Mouse (Mus musculus): Measurements from ENCODE around the gene Gm28035. TPM values are rescaled to one million over a fixed set of nuclear protein-coding genes. Genes with fewer than 3 reads are reported as not detected.

Gm28035 gene
- total RNA-seq, 2 experiments from 2014 or later, result 1.3 to 2.7 TPM

GRCm38 (mm10) chr2:30285416-30286181, 45.2 kb downstream of the Gm28035 start:
- intact Hi-C loops (cut with DNase I), result loop anchor here (5.0 kb wide), 1 partner anchor 158 kb away; no protein-coding TSS in a partner anchor
- DNase-seq, result no peak

- intact Hi-C loops (cut with DNase I), result loop anchor here (5.0 kb wide), 1 partner anchor 159 kb away; no protein-coding TSS in a partner anchor
- DNase-seq, result peak; percentile 97 to 99
Measured at GRCm38 (mm10) chr2:30286192-30287026, 46.0 kb downstream of the Gm28035 start, which contains the start of the genes Dolk and Nup188. Gene Dolk (minus strand): TSS chr2:30286334. Gene Nup188 (plus strand): TSS chr2:30286397.

- DNase-seq, result peak in 1 of 2 experiments; percentile 11
- intact Hi-C loops (cut with DNase I), result loop anchor here (5.0 kb wide), 1 partner anchor 160 kb away; no protein-coding TSS in a partner anchor
Measured at GRCm38 (mm10) chr2:30287027-30287373, 46.6 kb downstream of the Gm28035 start.

GRCm38 (mm10) chr2:30299525-30299924, 59.2 kb downstream of the Gm28035 start:
- intact Hi-C loops (cut with DNase I), result no loop called here
- DNase-seq, result peak; percentile 10 to 23

GRCm38 (mm10) chr2:30299966-30300365, 59.6 kb downstream of the Gm28035 start:
- intact Hi-C loops (cut with DNase I), result no loop called here

GRCm38 (mm10) chr2:30306087-30306486, 65.7 kb downstream of the Gm28035 start:
- intact Hi-C loops (cut with DNase I), result no loop called here
- no peak for DNase-seq

More at GRCm38 (mm10) chr2:30299966-30300365, 59.6 kb downstream of the Gm28035 start:
- DNase-seq, result no peak

- no peak for DNase-seq
- intact Hi-C loops (cut with DNase I), result no loop called here
Measured at GRCm38 (mm10) chr2:30309351-30309750, 69.0 kb downstream of the Gm28035 start.

- intact Hi-C loops (cut with DNase I), result no loop called here
- no peak for DNase-seq
Measured at GRCm38 (mm10) chr2:30311481-30311880, 71.1 kb downstream of the Gm28035 start.

GRCm38 (mm10) chr2:30316136-30316535, 75.8 kb downstream of the Gm28035 start:
- intact Hi-C loops (cut with DNase I), result no loop called here
- DNase-seq, result no peak

GRCm38 (mm10) chr2:30316955-30317354, 76.6 kb downstream of the Gm28035 start:
- DNase-seq, result no peak
- intact Hi-C loops (cut with DNase I), result no loop called here

GRCm38 (mm10) chr2:30319260-30319659, 78.9 kb downstream of the Gm28035 start:
- intact Hi-C loops (cut with DNase I), result no loop called here
- no peak for DNase-seq

GRCm38 (mm10) chr2:30323111-30323510, 82.7 kb downstream of the Gm28035 start:
- intact Hi-C loops (cut with DNase I), result no loop called here
- DNase-seq, result no peak

GRCm38 (mm10) chr2:30325296-30325695, 84.9 kb downstream of the Gm28035 start:
- intact Hi-C loops (cut with DNase I), result no loop called here
- no peak for DNase-seq

GRCm38 (mm10) chr2:30327276-30327675, 86.9 kb downstream of the Gm28035 start:
- intact Hi-C loops (cut with DNase I), result no loop called here

GRCm38 (mm10) chr2:30328791-30329190, 88.4 kb downstream of the Gm28035 start:
- DNase-seq, result no peak
- intact Hi-C loops (cut with DNase I), result no loop called here

More at GRCm38 (mm10) chr2:30327276-30327675, 86.9 kb downstream of the Gm28035 start:
- no peak for DNase-seq

Other genes starting within 250 kb of the Gm28035 start
- 10 to 100 TPM in 1 of 2 experiments, 1 to 10 TPM in 1; 9.1 to 11.6 TPM for gene Wdr34, start 191.7 kb upstream of the Gm28035 start, total RNA-seq (2021)
- 100 to 1,000 TPM; 131 to 149 TPM for gene Set, start 183.2 kb upstream of the Gm28035 start, total RNA-seq (2021)
- 10 to 100 TPM; 11.4 to 12.9 TPM for gene Pkn3, start 162.9 kb upstream of the Gm28035 start, total RNA-seq (2021)
- gene Zdhhc12, start 146.9 kb upstream of the Gm28035 start, total RNA-seq (2021), result 1 to 10 TPM; 7.5 to 7.8 TPM
- 10 to 100 TPM; 25.7 to 26.7 TPM for gene Zer1, start 116.0 kb upstream of the Gm28035 start, total RNA-seq (2021)
- 10 to 100 TPM; 19.7 to 24.1 TPM for gene Tbc1d13, start 106.8 kb upstream of the Gm28035 start, total RNA-seq (2021)
- gene Endog, start 69.1 kb upstream of the Gm28035 start, total RNA-seq (2021), result 10 to 100 TPM; 59.1 to 60.2 TPM
- 1 to 10 TPM; 7.0 to 7.1 TPM for gene Spout1, start 62.1 kb upstream of the Gm28035 start, total RNA-seq (2021)
- gene Kyat1, start 34.7 kb upstream of the Gm28035 start, total RNA-seq (2021), result 10 to 100 TPM; 44.5 to 44.6 TPM
- gene Lrrc8a, start 2.9 kb upstream of the Gm28035 start, total RNA-seq (2021), result 10 to 100 TPM; 72.1 to 91.7 TPM
- gene Phyhd1, start 25.6 kb downstream of the Gm28035 start, total RNA-seq (2021), result 10 to 100 TPM; 26.3 to 29.3 TPM
- not detected for gene Gm28038, start 40.5 kb downstream of the Gm28035 start, total RNA-seq (2021)
- gene Dolk, start 45.8 kb downstream of the Gm28035 start, total RNA-seq (2021), result 10 to 100 TPM; 25.9 to 28.6 TPM
- 10 to 100 TPM; 25.1 to 26.6 TPM for gene Nup188, start 45.8 kb downstream of the Gm28035 start, total RNA-seq (2021)
- gene Sh3glb2, start 118.8 kb downstream of the Gm28035 start, total RNA-seq (2021), result 10 to 100 TPM; 62.0 to 69.5 TPM
- gene Miga2, start 123.7 kb downstream of the Gm28035 start, total RNA-seq (2021), result 10 to 100 TPM; 70.5 to 78.0 TPM
- 10 to 100 TPM; 11.6 to 14.7 TPM for gene Dolpp1, start 151.7 kb downstream of the Gm28035 start, total RNA-seq (2021)
- 100 to 1,000 TPM; 448 to 485 TPM for gene Crat, start 175.2 kb downstream of the Gm28035 start, total RNA-seq (2021)
- 100 to 1,000 TPM; 125 to 133 TPM for gene Ptpa, start 175.5 kb downstream of the Gm28035 start, total RNA-seq (2021)
- 10 to 100 TPM in 1 of 2 experiments, 1 to 10 TPM in 1; 9.5 to 12.2 TPM for gene Ier5l, start 233.7 kb downstream of the Gm28035 start, total RNA-seq (2021)

All from heart, postnatal 10 days (tissue).